Mouse (Mus musculus) T-helper 1 cell (primary cell): ENCODE results near the gene Omg.

Experiments used
- in situ Hi-C: fragments of 300-600 bp; cut with MboI, MseI; formaldehyde crosslinking; loops from one replicate; pipeline ENCODE4 v1.15.1; 2025; ENCODE audit warnings: high pct_unique_total_duplicates

Gene Omg

DNA sequence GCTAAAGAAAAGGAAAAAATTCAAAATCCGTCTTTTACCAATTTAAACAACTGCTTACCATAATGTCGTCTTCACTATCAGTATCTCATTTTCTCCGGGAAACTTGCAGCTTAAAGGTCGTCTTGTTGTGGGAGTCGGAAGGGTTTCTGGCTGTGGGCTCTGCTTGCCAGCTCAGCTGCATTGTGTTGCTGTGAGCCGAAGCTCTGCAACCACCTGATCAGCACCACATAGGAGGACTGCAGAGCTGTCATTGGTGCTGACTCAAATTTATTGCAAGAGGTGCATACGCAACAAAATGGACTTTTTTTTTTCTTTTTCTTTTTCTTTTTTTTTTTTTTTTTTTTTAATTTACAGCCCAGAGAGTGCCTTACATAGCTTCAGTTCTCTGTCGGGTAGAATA, at the start of gene Omg:
TSS of gene Omg (minus strand) at position 240 of the 400 bp plus-strand sequence.
- in situ Hi-C loops = no loop called here

GRCm38 (mm10) chr11:79552622-79553021, 48.7 kb upstream of the Omg start:
- in situ Hi-C loops = loop anchor here (5.0 kb wide), 1 partner anchor 80 kb away; no protein-coding TSS in a partner anchor

DNA sequence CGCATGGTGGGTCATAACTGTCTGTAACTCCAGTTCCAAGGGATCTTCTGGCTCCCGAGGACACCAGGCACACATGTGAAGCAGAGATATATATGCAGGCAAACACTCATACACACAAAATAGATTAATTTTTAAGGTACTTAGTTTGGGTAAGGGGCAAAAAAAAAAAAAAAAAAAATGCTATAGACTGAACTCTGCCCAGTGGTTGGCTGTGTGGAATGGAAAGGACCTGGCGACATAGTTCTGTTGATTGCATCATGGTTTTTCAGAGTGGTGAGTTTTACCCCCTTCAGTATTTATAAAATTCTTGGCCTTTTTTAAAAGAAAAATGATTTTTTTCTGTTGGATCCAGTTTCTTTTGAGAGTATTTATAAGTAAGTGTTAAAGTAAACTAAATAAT, 32.4 kb upstream of the Omg start:
- in situ Hi-C loops = no loop called here

- in situ Hi-C loops = no loop called here
These were observed 31.7 kb upstream of the Omg start for GRCm38 (mm10) chr11:79535554-79535953.

DNA sequence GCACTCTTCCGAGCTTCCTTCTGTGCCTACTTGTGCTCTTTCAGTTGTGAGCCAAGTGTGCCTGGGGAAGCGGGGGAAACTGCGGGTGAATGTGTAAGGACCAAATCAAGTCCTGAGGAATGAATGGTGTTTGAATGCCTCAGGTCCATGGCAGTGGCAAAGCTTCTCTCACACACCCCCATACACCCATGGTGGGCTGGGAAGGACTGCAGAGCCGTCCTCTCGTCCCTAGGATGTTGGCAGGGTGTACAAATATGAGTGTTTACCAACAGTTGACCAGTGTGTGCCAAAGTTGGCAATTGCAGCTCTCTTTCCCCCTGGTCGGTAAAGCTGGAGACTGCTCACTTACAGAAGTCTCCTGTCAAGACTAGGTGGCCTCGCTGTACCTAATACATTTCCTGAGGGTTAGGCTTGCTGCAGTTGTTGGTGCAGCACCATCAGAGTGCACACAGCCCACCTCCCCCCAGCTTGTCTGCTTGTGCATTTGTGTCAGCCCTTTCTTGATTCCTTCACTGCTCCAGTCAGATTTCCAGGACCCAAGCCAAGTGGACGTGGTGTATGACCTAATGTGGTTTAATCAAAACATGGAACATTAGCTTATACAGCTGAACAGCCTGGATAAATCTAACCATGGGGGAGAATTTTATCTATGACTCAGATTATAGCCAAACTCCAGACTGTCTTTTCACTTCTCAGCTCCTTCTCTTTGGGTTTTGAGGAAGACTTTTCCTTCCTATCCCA, 30.2 kb upstream of the Omg start:
- in situ Hi-C loops = no loop called here

DNA sequence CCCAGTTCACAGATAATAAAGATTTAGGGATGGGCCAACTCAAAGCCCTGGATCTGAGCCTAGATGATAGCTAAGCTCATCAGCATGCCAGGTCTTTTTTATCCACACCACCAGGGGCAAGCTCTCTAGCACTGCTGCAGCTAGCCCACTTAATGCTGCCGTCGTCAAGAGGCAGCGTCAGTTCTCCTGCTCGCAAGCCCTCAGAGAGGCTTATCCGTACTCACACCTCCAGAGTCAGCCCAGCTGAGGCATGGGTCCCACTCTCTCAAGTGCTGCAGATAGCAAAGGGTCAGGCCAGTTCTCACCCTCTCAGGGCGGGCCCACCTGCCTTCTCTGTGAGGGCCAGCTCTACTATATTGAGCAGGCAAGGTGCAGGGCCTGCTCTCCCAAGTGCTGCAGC, 29.4 kb upstream of the Omg start:
- in situ Hi-C loops = no loop called here

GRCm38 (mm10) chr11:79531485-79531884, 27.6 kb upstream of the Omg start:
- in situ Hi-C loops = no loop called here

DNA sequence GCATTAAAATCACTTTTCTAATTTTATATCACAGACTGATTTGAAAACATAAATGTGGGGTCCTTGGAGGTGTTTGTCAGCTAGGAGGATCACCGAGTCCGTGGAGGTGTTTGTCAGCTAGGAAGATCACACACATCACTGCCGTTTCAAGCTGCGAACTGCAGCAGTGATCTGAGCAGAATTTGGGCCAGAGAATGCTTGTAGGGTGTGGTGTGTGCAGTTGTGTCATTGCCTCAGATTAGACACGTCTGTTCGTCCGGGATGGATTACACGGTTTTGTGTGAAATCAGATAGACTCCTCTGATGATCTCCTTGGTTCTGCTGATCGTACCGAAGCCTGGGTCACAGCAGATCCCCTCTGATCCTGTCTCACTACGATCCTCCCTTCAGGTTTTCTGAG, 26.9 kb upstream of the Omg start:
- in situ Hi-C loops = no loop called here

GRCm38 (mm10) chr11:79530333-79530761, 26.5 kb upstream of the Omg start, which contains the start of the genes Evi2 and Evi2a:
Gene Evi2 (minus strand): TSS chr11:79530589.
Gene Evi2a (minus strand): TSS chr11:79530609.
- in situ Hi-C loops = no loop called here

- in situ Hi-C loops = no loop called here
These were observed 25.9 kb upstream of the Omg start for GRCm38 (mm10) chr11:79529736-79530135.

DNA sequence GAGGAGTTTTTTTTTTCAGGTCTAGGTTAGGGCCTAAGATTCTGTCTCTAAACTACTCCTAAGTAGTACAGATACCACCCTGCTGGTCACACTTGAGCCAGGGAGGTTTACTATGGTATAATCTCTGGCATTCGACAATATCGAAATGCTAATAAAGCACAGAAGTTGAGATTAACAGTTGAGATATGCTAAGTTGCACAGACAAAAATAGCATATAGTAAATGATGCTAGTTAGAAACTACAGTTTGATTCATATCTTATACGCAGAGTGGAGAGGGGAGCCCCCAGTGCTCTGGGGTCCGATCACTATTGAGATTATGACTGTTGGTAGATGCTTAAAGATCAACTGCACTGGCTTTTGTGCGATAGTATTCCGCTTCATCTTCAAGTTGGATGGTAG, 25.3 kb upstream of the Omg start:
- in situ Hi-C loops = no loop called here

- in situ Hi-C loops = no loop called here
These were observed 24.7 kb upstream of the Omg start for GRCm38 (mm10) chr11:79528601-79529000.

- in situ Hi-C loops = no loop called here
These were observed 24.0 kb upstream of the Omg start for GRCm38 (mm10) chr11:79527739-79528384.

GRCm38 (mm10) chr11:79527015-79527738, 23.3 kb upstream of the Omg start:
- in situ Hi-C loops = no loop called here

- in situ Hi-C loops = no loop called here
These were observed 22.7 kb upstream of the Omg start for GRCm38 (mm10) chr11:79526549-79526948.

GRCm38 (mm10) chr11:79524310-79524575, 20.4 kb upstream of the Omg start:
- in situ Hi-C loops = no loop called here

DNA sequence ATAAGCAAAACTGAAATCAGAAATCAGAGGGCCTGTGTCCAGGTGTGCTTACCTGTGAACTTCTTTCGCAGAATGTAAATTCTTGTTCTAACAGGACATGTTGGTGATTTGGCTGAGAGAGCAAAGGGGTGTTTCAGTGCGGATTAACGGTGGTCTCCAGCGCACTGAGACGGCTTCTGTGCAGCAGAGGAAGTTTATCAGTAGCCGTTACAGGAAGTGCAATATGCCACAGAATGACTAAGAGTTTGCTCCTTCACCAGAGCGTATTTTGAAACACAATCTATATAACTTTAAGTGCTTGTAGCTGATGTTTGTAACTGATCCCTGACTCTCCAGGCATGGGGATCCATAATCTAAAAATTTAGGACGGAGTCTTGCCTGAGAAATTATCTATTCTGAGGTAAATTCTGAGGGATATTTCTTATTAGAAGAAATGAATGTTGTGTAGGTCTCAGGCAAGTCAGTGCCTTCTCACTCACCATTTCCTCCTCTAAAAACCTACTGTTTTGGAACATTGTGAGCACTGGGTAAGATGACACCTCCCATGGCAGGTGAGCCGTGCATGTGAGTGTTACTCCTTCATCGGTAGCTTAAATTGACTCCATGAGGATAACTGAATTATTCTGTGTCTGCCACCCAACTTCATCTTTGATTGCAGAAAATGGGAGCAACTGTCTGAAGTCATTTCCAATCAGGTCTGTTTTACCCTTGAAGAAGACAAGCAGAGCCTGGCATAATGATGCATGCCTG, 19.9 kb upstream of the Omg start, which contains the start of gene Evi2b:
TSS of gene Evi2b (minus strand) at position 203 of the 750 bp plus-strand sequence.
- in situ Hi-C loops = no loop called here

- in situ Hi-C loops = no loop called here
These were observed 19.1 kb upstream of the Omg start for GRCm38 (mm10) chr11:79522944-79523343.

DNA sequence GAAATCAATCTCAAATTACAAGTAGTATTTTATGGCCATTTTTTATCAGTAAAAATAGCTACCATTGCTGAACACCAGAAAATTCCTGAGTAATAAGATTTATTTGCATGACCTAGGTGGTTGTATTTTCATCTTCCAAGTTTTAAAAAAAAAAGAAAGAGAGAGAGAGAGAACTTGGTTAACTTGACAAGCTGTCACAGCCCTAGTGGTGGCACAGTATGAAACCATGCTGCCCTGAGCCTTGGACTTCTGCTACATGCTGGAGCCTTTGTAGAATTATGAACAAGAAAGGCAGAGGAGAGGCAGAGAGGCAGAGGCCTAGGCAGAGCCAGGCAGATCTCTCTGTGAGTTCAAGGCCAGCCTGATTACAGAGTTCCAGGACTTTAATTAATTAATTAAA, 18.0 kb upstream of the Omg start:
- in situ Hi-C loops = no loop called here

DNA sequence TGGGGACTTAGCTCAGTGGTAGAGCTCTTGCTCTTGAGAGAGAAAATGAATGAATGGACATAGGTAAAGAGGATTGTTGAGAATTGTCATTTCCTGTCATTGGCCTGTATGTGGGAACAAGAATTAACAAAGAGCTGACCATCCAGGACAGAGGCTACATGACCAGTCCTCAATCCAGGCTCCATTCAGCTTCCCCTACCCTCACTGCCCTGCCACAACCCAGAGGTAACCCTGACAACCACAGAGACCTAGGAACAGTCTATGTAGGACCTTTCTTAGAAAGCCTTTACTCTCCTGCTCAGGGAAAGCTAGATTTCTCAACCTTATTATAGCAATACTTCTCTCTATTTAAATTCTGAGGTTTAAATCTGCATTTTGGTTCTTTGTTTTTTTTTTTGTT, 16.9 kb upstream of the Omg start:
- in situ Hi-C loops = no loop called here

DNA sequence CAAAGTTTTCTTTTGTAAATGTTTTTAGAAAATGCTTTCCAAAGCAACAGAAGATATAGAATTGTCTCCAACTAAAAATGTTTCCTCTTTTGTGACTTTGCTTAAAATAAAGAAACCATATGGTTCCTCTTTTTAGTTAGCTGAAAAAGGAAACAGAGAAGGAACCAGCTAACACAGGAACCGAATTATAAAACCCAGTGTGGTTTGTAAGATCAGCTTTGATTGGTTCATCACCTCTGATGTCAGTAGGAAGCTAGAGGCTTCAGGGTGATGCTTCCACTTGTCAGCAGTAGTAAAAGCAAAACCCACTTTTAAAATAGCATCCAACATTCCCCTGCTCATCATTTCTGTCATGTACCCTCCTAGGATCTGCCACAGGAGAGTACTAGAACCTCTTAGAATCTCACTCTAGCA, 16.0 kb upstream of the Omg start:
- in situ Hi-C loops = no loop called here

GRCm38 (mm10) chr11:79519299-79519698, 15.4 kb upstream of the Omg start:
- in situ Hi-C loops = no loop called here
